Mouse (Mus musculus): ENCODE data around the gene Fgf11. TPM values are rescaled to one million over a fixed set of nuclear protein-coding genes. Genes with fewer than 3 reads are reported as not detected.

Gene Fgf11
- total RNA-seq, 2 experiments from 2014 or later, result 4.6 to 4.8 TPM

DNA sequence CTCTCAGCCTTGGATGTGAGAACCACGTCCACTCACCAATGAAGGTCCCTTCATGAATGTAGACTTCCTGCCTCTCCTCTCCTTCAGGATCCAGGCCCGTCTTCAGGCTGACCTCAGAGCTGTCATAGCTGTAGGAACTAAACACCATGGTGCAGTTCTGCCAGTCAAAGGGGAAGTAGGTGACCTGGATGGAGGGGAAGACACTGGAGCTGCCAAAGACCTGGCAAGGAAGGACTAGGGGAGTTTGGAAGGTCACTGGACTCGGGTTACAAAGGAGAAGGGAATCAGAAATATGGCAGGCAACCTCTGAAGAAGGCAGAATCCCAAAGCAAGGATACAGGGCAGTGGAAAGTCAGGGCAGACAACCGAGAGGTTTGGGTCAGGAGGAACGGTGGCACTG is 8.2 kb downstream of the Fgf11 start:
- intact Hi-C loops (cut with DNase I), result no loop called here
- no peak for DNase-seq

DNA sequence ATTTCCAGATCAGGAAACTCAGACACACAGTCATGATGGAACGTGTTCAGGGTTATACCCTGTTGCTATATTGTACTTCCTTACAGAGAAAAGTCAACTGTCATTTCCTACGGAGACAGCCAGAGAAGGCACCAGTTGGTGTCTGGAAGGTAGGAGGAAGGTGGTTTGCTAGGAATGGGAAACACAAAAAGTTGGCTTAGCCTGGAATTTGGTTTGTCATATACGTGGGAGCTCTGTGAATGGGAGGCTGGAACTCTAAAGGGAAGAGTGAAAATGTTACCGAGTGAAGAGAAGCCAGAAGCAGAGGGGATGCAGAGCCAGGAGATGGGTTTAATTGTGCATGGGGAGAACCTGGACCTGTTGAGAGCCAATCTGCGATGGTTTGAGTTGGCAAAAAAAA is 10.2 kb downstream of the Fgf11 start:
- no peak for DNase-seq
- intact Hi-C loops (cut with DNase I), result no loop called here

DNA sequence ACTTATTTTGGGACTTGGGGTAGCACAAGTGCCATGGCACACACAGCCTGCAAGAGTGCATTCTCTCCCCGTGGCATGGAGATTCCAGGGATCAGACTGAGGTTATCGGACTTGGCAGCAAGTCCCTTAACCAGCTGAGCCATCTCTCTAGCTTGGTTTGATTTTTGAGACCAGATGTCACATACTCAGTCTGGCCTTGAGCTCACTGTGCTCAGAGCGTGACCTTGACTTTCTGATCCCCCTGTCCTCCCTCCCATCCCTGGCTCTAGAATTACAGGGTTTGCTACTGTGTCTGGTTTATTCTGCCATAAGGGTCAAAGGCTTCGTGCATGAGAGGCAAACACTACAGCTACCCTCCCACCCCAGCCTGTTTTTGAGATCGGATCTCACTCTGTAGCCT is 12.2 kb downstream of the Fgf11 start:
- DNase-seq, result no peak
- intact Hi-C loops (cut with DNase I), result no loop called here

DNA sequence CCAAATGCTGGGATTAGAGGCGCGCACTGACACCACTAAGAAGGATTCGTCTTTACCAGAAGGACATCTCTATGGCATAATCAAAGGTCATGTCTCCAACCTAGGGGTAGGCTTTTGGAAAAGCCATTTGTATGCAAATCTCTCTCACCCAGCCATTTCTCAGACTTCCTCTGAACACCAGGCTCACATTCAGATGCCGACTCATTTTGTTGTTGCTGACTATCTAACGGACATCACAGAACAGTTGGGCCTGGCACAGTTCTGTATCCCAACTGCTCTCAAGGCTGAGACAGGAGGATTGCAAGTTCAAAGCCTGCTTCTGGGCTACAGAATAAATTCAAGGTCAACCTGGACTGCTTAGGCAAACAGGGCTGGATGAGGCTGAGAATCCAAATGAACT is 14.4 kb downstream of the Fgf11 start:
- intact Hi-C loops (cut with DNase I), result no loop called here
- DNase-seq, result no peak

DNA sequence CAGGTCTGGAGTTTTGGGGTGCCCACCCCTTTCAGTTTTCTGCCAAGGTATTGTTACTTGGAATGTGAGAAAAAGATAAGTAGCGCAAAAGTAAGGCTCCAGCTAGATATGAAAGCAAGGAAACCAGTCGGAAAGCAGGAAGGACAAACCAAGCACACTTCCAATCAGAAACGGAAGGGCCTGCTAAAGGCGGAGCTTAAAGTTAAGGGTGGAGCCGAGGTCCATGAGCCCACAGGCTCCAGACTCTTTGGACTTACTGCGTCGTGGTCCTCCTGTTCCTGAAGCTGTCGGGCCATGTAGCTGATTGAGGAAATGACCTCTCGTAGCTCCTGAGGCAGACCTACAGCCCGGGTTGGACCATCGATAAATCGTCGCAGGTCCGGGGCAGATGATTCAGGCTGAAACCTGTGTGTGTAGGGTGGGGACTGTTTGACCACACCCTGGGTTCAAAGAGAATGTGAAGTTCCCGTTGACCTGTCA is 16.8 kb downstream of the Fgf11 start:
- intact Hi-C loops (cut with DNase I), result no loop called here

DNA sequence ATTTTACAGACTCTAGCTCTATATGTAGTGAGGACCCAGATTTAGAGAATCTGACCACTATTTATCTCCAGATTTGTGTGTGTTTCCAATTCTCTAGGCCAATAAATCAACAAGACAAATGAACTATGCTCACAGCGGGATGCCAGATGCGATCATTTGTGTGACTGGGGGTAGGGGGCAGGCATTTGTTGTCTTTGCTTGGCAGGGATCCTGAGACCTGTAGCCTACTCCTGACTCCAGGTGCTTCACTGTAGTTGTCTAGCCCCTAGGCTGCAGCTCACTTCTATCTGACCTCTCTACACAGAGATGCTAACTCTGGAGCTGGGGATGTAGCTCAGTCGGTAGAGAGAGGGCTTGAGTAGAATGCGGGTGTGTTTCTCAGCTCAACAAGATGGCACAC is 19.8 kb downstream of the Fgf11 start:
- intact Hi-C loops (cut with DNase I), result no loop called here

More for the DNA sequence above, 16.8 kb downstream of the Fgf11 start:
- DNase-seq, result no peak

DNA sequence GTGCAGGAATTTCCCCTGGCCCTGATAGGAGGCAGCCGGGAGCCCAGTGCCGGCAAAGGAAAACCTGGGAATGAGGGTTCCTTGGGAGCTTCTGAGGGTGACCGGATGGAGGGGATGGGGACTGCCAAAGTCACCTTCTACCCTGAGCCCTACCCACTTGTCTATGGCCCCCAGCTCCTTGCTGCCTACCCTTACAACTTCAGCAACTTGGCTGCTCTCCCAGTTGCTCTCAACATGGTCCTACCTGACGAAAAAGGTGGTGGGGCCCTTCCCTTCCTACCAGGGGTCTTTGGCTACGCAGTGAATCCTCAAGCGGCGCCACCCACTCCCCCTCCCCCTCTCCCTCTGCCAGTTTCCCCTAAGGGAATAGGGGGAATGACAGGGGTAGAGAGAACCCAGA is 22.7 kb downstream of the Fgf11 start:
- no peak for DNase-seq
- intact Hi-C loops (cut with DNase I), result no loop called here

More for the DNA sequence above, 19.8 kb downstream of the Fgf11 start:
- DNase-seq, result no peak

DNA sequence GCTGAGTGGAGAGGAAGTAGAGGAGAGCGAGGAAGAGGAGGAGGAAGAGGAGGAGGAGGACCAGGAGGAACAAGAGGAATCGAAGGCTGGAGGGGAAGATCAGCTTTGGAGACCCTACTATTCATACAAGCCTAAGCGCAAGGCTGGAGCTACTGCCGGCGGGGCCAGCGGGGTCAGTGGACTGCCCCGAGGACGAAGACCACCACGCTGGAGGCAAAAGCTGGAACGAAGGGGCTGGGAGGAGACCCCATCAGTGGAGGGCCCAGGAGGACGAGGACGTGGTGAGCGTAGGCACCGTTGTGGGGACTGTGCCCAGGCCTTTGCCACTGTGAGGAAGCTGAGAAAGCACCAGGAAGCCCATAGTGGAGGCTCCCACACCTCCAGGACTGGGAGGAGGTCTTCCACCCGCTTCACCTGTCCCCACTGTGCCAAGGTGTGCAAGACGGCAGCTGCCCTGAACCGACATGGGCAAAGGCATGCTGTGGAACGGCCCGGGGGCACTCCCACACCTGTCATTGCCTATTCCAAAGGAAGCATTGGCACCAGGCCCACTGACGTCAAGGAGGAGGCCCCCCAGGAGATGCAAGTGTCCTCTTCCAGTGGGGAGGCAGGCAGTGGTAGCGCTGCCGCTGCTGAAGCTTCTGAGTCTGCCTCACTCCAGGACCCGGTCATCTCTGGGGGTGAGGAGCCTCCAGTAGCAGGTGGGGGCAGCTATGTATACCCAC is 23.2 kb downstream of the Fgf11 start:
- intact Hi-C loops (cut with DNase I), result no loop called here
- no peak for DNase-seq

DNA sequence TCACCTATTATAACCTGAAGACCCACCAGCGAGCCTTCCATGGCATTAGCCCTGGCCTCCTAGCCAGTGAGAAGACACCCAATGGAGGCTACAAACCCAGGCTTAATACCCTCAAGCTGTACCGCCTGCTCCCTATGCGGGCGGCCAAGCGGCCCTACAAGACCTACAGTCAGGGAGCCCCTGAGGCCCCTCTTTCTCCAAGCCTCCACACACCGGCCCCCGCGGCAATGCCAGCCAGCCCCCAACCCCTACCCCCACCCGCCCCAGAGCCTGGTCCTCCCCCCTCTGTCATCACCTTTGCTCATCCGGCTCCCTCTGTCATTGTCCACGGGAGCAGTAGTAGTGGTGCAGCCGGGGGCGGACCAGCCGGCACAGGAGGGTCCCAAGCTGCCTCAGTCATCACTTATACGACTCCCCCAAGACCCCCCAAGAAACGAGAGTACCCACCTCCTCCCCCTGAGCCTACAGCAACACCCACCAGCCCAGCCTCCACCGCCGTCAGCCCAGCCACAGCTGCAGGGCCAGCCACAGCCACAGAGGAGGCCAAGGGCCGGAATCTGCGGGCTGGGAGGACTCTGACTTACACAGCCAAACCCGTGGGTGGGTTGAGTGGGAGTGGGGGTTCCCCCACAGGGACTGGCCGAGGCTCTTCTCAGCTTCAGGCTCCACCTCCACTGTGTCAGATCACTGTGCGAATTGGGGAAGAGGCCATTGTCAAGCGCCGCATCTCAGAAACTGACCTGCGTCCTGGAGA is 24.0 kb downstream of the Fgf11 start:
- intact Hi-C loops (cut with DNase I), result no loop called here
- no peak for DNase-seq

DNA sequence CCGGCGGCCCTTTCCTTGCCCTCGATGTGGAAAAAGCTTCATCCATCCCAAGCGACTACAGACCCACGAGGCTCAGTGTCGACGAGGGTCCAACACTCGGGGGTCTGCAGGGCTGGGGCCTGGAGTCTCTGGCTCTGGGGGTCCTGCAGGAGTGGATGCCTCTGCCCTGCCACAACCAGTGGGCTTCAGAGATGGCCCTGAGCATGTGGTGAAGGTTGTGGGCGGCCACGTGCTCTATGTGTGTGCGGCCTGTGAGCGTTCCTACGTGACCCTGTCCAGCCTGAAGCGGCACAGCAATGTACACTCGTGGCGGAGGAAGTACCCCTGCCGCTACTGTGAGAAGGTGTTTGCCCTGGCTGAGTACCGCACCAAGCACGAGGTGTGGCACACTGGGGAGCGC is 25.2 kb downstream of the Fgf11 start:
- intact Hi-C loops (cut with DNase I), result no loop called here

DNA sequence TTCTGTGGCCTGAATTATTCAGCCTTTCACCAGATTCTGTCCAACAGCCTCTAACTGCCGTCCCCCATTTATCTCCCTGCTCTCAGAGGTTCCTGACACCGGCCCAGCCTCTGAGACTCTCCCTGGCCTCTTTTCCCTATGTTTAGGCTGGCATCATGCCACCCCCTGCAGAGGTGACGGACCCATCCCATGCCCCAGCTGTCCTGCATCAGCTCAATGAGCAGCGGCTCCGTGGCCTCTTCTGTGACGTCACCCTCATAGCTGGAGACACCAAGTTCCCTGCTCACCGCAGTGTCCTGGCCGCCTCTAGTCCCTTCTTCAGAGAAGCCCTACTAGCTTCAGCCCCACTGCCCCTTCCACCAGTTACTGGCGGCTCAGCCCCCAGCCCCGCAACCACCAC is 25.9 kb downstream of the Fgf11 start:
- intact Hi-C loops (cut with DNase I), result no loop called here

More for the DNA sequence above, 25.2 kb downstream of the Fgf11 start:
- DNase-seq, result no peak

DNA sequence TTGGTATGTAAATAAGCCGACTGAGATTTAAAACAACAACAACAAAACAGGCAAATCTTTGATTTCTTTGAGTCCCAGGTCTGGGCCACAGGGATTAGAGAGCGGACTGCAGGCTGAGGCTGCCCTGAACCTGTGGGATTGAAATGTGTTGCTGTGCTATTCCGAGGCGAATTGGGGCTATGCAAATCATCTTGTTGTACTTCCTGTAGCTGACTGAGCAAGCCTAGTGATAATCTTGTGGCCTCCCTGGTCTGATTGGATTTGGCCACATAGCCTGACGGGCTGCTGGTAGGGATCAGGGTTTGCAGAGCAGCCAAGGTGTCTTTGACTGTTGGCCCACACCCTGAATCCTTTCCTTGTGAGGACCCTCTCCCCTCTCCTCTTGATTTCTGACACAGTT is 26.7 kb downstream of the Fgf11 start:
- DNase-seq, result no peak
- intact Hi-C loops (cut with DNase I), result no loop called here

More for the DNA sequence above, 25.9 kb downstream of the Fgf11 start:
- no peak for DNase-seq

DNA sequence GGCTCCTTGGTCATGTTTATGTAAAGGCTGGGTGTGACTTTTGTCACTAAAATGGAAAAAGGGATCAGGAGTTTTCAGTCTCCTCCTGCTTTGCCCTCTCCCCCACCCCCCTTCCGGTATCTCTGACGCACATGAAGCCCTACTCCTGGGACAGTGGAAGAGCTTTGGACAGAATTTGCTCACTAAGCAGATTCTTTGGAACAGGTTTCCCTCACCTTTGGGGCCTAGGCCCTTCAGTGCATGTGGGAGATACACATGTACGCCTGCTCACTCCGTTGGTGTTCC is 34.1 kb downstream of the Fgf11 start:
- no peak for DNase-seq
- intact Hi-C loops (cut with DNase I), result no loop called here

DNA sequence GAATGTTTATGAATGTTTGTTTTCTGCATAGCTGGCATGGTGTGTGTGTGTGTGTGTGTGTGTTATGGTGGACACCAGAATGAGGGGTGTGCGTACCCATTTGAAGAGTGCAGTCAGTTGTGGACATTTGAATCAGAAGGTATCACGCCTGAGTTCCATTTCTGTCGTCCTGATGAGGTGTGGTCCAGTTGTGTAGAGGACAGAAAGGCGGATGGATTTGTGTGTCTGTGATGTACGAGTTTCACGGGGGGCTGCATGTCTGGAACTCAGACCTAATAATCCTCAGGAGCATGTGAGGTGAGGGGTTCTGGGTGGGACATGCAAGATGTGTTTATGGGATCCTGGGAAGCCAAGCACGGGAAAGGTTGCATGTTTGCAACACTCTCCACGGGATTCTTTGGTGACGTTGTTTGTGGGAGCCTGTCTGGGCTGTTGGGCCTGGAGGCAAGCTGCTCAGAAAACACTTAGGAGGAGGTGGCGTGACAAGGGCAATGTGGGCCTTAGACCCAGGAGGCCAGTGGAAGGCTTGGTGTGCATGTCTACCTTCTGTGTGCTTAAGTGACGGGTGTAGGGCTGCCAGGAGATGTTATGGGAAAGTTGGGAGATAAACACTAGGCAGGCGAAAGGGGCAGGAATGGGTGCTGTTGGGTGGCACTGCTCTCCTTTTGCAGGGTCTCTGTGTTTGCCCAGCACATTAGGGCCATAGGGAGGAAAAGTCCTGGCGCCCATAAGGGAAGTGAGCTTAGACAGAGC is 34.6 kb downstream of the Fgf11 start:
- no peak for DNase-seq
- intact Hi-C loops (cut with DNase I), result no loop called here

DNA sequence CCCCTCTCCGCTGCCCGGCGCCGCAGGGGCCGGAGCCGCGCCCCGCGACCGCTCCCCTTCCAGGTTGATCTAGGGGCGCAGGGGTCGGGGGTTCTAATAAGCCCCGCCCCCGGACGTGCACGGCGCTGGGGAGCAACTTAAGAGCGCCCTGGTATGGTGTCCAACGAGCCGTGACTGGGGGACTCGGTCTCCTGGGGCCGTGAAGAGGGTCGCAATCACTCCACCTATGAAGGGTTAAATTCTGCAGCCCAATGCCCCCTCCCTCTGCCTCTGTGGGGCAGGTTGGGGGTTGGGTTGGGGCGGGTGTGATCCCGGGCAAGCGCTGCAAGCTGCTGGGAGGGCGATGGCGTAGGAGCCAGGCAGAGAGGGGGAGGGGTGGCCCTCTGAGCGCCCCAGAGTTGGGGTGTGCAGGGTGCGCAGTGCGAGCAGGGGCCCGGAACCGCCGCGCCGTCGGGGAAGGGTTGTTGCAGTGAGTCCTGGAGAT is 35.5 kb downstream of the Fgf11 start:
- DNase-seq, result peak; percentile 53 to 66
- intact Hi-C loops (cut with DNase I), result no loop called here

DNA sequence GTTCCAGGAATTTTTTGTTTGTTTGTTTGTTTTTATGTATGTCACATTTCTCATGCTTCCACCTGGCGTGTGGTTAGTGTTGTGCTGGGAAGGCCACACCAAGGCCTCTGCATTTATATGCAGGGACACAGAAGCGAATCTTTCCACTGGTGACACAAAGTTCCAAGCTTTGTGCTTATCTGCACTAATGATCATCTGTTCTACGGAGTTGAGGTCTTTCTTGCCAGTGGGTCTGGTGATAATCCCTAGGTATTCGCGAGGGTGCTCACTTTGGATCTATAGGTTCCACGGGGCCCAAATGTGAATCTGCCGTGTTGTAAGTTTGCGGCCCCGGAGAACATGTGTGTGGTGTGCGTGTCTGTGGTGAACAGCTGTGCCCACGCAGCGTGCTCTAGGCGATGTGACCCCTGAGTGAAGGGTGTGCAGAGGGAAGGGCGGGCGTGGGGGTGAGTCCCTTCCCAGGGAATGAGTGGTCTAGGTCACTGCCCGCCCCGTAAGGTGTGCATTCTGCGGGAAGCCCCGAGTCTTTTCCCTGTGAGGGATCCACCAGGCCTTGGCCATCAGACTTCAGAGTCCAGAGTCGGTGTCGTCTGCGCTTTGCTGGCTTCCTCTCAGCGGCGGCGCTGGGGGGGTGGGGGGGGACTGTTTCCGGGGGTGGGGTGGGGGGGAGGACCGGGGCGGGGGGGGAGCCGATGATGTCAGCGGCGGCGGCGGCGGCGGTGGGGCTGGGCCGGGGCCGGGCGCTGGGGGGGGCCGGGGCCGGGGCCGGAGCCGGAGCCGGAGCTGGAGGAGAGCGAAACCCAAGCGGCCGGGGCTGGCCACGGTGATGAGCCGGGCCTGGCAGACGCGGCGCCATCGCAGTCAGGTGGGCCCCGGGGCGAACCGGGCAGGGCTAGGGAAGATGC is 36.2 kb downstream of the Fgf11 start, which contains the start of gene Zbtb4:
TSS of gene Zbtb4 (plus strand) at position 692 of the 905 bp plus-strand sequence.
- intact Hi-C loops (cut with DNase I), result no loop called here
- DNase-seq, result peak; percentile 28 to 49

DNA sequence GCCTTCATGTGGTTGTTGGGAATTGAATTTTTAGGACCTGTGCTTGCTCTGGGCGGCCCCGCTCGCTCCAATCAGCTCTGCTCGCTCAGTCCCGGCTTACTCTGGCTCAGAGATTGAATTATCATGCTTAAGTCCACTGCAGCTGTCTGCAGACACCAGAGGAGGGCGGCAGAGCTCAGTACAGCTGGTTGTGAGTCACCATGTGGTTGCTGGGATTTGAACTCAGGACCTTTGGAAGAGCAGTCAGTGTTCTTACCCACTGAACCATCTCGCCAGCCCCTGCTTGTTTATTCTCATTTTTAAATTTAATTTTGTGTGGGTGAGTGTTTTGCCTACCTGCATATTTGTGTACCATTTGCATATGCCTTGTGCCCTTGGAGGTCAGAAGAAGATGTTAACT is 38.1 kb downstream of the Fgf11 start:
- DNase-seq, result no peak
- intact Hi-C loops (cut with DNase I), result loop anchor here (5.0 kb wide), 2 partner anchors 39 to 114 kb away; partner anchors contain the start of genes Fgf11 and Tmem95

DNA sequence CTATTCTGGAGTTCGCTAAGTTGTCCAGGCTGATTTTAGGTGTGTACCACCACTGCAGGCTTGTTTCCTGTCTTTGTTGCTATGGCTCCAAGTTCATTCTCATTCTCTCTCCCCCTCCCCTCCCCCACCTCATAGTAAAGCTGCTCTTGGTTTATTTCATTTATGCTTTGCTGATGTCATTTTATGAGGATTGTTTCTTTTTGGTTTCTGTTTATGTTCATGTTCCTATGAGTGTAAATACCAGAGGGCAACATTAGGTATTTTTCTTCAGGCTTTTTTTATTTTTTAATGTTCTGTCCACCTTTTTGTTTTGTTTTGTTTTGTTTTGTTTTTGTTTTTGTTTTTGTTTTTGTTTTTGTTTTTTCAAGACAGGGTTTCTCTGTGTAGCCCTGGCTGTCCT is 39.8 kb downstream of the Fgf11 start, which contains the start of gene Slc35g3:
TSS of gene Slc35g3 (minus strand) at position 101 of the 400 bp plus-strand sequence.
- no peak for DNase-seq
- intact Hi-C loops (cut with DNase I), result loop anchor here (5.0 kb wide), 2 partner anchors 40 to 115 kb away; partner anchors contain the start of genes Fgf11 and Tmem95

DNA sequence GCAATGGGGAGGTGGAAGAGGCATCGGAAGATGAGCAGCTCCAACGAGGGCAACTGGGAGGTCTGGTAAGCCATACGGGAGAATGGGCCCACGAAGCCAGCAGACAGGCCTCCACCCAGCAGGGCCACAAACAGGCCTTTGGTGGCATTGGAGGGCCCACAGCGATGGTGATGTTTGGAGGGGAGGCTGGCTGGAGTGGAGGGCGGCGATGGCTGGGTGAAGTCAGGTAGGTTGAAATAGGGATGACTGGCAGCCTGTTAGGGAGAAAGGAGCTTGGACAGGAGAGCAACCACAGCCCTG is 40.8 kb downstream of the Fgf11 start:
- intact Hi-C loops (cut with DNase I), result loop anchor here (5.0 kb wide), 2 partner anchors 41 to 116 kb away; partner anchors contain the start of genes Fgf11 and Tmem95
- no peak for DNase-seq

Data from gastrocnemius, postnatal 36 days (tissue).